Comparison of ENCODE assay signal across 10 mouse cellular contexts in genomic region chrX:52648910-52649785, GRCm38 (mm10). TPM values are rescaled to one million over a fixed set of nuclear protein-coding genes. Genes with fewer than 3 reads are reported as not detected.
DNase-seq lines count a peak whose midpoint lies in the region; ATAC-seq and TF ChIP-seq lines count a peak whose summit lies in the region.
"Had no signal": no experiment of that assay in that cellular context is flagged by ENCODE, and none has a peak within 500 bp of the region (broad histone marks: within the 10 kb centered on the region; RNA-seq: fewer than 3 reads in every experiment).

No protein-coding gene starts in this region.

- H3K27me3 ChIP-seq in kidney, postnatal 0 days (ENCODE audit: insufficient read depth, low read length) = no peaks in the 10 kb centered on the region
- peaks cover 29% of the 10 kb centered on the region for H3K27me3 ChIP-seq in forebrain, embryonic 10.5 days (ENCODE audit: poor library complexity, severe bottlenecking)
- H3K27me3 ChIP-seq in intestine, embryonic 16.5 days (replicated peaks; ENCODE audit: control insufficient read depth, insufficient read depth, low read length) = no peaks in the 10 kb centered on the region
- no peaks in the 10 kb centered on the region for H3K27me3 ChIP-seq in neural tube, embryonic 14.5 days (ENCODE audit: control insufficient read depth, insufficient read depth, low read length)

- H3K4me3 ChIP-seq in kidney, postnatal 0 days (replicated peaks; ENCODE audit: low read depth, low read length) = no peak overlapping the region
- H3K4me3 ChIP-seq in forebrain, embryonic 10.5 days = peak overlapping the region; percentile 19
- H3K4me3 ChIP-seq in intestine, embryonic 16.5 days (ENCODE audit: low read length) = peak overlapping the region; percentile 13
- H3K4me3 ChIP-seq in neural tube, embryonic 14.5 days (ENCODE audit: low read depth, low read length) = no peak overlapping the region
- no peak overlapping the region for H3K4me3 ChIP-seq in layer of hippocampus, adult 2 months
- H3K4me3 ChIP-seq: megakaryocyte, embryonic 14.5 days had no signal

- peak overlapping the region; percentile 35 for H3K4me2 ChIP-seq in kidney, postnatal 0 days (ENCODE audit: low read length)
- peak overlapping the region; percentile 31 for H3K4me2 ChIP-seq in intestine, embryonic 16.5 days (ENCODE audit: low read depth, low read length)
- peak overlapping the region; percentile 11; the same call in 1 of the 2 replicates for H3K4me2 ChIP-seq in neural tube, embryonic 14.5 days (ENCODE audit: low read depth, low read length)

- no peaks in the 10 kb centered on the region for H3K36me3 ChIP-seq in kidney, postnatal 0 days (ENCODE audit: insufficient read depth, low read length)
- no peaks in the 10 kb centered on the region for H3K36me3 ChIP-seq in forebrain, embryonic 10.5 days (replicated peaks)
- H3K36me3 ChIP-seq in intestine, embryonic 16.5 days (ENCODE audit: control insufficient read depth, insufficient read depth, low read length) = no peaks in the 10 kb centered on the region
- no peaks in the 10 kb centered on the region for H3K36me3 ChIP-seq in neural tube, embryonic 14.5 days (ENCODE audit: control insufficient read depth, insufficient read depth, low read length)

- no peak for TF ChIP-seq CTCF in kidney, postnatal 0 days (IDR thresholded peaks at IDR 0.05; ENCODE audit: low read depth)
- no peak for TF ChIP-seq CTCF in layer of hippocampus, adult 2 months (conservative IDR thresholded peaks at IDR 0.05)

- peak overlapping the region; percentile 42; the same call in 1 of the 2 replicates for H3K27ac ChIP-seq in kidney, postnatal 0 days
- H3K27ac ChIP-seq in forebrain, embryonic 10.5 days = peak overlapping the region; percentile 65
- H3K27ac ChIP-seq in intestine, embryonic 16.5 days (ENCODE audit: low read length) = peak overlapping the region; percentile 43
- no peak overlapping the region for H3K27ac ChIP-seq in neural tube, embryonic 14.5 days (ENCODE audit: low read depth, low read length)
- H3K27ac ChIP-seq in layer of hippocampus, adult 2 months = no peak overlapping the region

- peak; percentile 75 for DNase-seq in kidney, postnatal 0 days (ENCODE audit: low spot score)
- DNase-seq in kidney, postnatal 25 days = no peak
- no peak for DNase-seq in forebrain, embryonic 10.5 days (ENCODE audit: extremely low spot score, low spot score)
- DNase-seq in layer of hippocampus, adult 2 months (ENCODE audit: low spot score in 2 of 2) = no peak
- no peak for DNase-seq in right cerebral cortex, adult 2 months (ENCODE audit: low spot score in 2 of 2)
- DNase-seq in lung, postnatal 36 days = no peak
- DNase-seq: kidney, postnatal 36 days had no signal

- peak; percentile 49 for ATAC-seq in kidney, postnatal 0 days (replicated peaks; ENCODE audit: low FRiP score, low read depth)
- ATAC-seq in intestine, embryonic 16.5 days = peak; percentile 41; the same call in 1 of the 2 replicates
- no peak for ATAC-seq in neural tube, embryonic 14.5 days (ENCODE audit: low read depth)

- WGBS in kidney, postnatal 0 days = 33% methylated on average over 19 of the region's 19 CpGs
- 29% methylated on average over 19 of the region's 19 CpGs for WGBS in forebrain, embryonic 10.5 days
- WGBS in intestine, embryonic 16.5 days = 35% methylated on average over 19 of the region's 19 CpGs
- 24% methylated on average over 19 of the region's 19 CpGs for WGBS in neural tube, embryonic 14.5 days

- H3K9ac ChIP-seq in kidney, postnatal 0 days (ENCODE audit: low read depth, low read length) = 0 out of 2 replicates have a peak overlapping the region, but pooled peaks have one; percentile 13
- peak overlapping the region; percentile 39; the same call in 1 of the 2 replicates for H3K9ac ChIP-seq in intestine, embryonic 16.5 days (ENCODE audit: low read depth, low read length)
- H3K9ac ChIP-seq in neural tube, embryonic 14.5 days (replicated peaks; ENCODE audit: low read depth, low read length) = no peak overlapping the region

- 0 out of 2 replicates have a peak, but pooled peaks cover 3% of the 10 kb centered on the region for H3K4me1 ChIP-seq in kidney, postnatal 0 days (replicated peaks; ENCODE audit: insufficient read depth, low read length)
- peaks cover 46% of the 10 kb centered on the region for H3K4me1 ChIP-seq in forebrain, embryonic 10.5 days
- no peaks in the 10 kb centered on the region; the same call in 1 of the 2 replicates for H3K4me1 ChIP-seq in intestine, embryonic 16.5 days (ENCODE audit: control insufficient read depth, insufficient read depth, low read length)
- no peaks in the 10 kb centered on the region for H3K4me1 ChIP-seq in neural tube, embryonic 14.5 days (ENCODE audit: control insufficient read depth, insufficient read depth, low read length)
- H3K4me1 ChIP-seq: megakaryocyte, embryonic 14.5 days had no signal

- no peaks in the 10 kb centered on the region for H3K9me3 ChIP-seq in kidney, postnatal 0 days (replicated peaks; ENCODE audit: low read length)
- no peaks in the 10 kb centered on the region for H3K9me3 ChIP-seq in forebrain, embryonic 10.5 days
- H3K9me3 ChIP-seq in intestine, embryonic 16.5 days (ENCODE audit: control insufficient read depth, low read length) = no peaks in the 10 kb centered on the region
- H3K9me3 ChIP-seq in neural tube, embryonic 14.5 days (ENCODE audit: control insufficient read depth, low read length) = no peaks in the 10 kb centered on the region
- H3K9me3 ChIP-seq: megakaryocyte, embryonic 14.5 days had no signal

RNA-seq across cellular contexts. Expression of gene Gpc3, which starts 35.4 kb away (rescaled TPM):
- 1,010 and 1,051 TPM in 2 replicates for polyA plus RNA-seq in kidney, postnatal 0 days (2015; fragmentation: Nextera tagmentation; extraction: Ambion mirVana)
- 229 and 246 TPM in 2 replicates for polyA plus RNA-seq in forebrain, embryonic 10.5 days (2016; fragmentation: Nextera tagmentation; extraction: Ambion mirVana)
- 507 and 515 TPM in 2 replicates for polyA plus RNA-seq in intestine, embryonic 16.5 days (2015; fragmentation: Nextera tagmentation; extraction: Ambion mirVana)
- polyA plus RNA-seq in neural tube, embryonic 14.5 days (2014; fragmentation: Nextera tagmentation; extraction: Ambion mirVana) = 33.2 and 117 TPM in 2 replicates
- total RNA-seq in layer of hippocampus, adult 2 months (2021) = 1 to 10 TPM; 7.1 to 7.3 TPM

Comparison
In these comparisons a context has a peak if more than half of its experiments do, and no peak if none do; other contexts are left out.
1. H3K27ac ChIP-seq: peak in kidney, postnatal 0 days (single experiment), forebrain, embryonic 10.5 days (single experiment) and intestine, embryonic 16.5 days (single experiment); none in neural tube, embryonic 14.5 days (single experiment) and layer of hippocampus, adult 2 months (single experiment).
2. H3K4me3 ChIP-seq: peak in forebrain, embryonic 10.5 days (single experiment) and intestine, embryonic 16.5 days (single experiment); none in kidney, postnatal 0 days (single experiment), neural tube, embryonic 14.5 days (single experiment) and layer of hippocampus, adult 2 months (single experiment).
3. Peak in every context shown above with its lines, with median percentiles within 50 percentile points of each other: H3K4me2 ChIP-seq.